Mouse (Mus musculus): ENCODE data around the gene Slc6a20b. TPM values are rescaled to one million over a fixed set of nuclear protein-coding genes. Genes with fewer than 3 reads are reported as not detected.

Gene Slc6a20b
- total RNA-seq, 2 experiments from 2014 or later: 0.37 to 0.52 TPM

DNA sequence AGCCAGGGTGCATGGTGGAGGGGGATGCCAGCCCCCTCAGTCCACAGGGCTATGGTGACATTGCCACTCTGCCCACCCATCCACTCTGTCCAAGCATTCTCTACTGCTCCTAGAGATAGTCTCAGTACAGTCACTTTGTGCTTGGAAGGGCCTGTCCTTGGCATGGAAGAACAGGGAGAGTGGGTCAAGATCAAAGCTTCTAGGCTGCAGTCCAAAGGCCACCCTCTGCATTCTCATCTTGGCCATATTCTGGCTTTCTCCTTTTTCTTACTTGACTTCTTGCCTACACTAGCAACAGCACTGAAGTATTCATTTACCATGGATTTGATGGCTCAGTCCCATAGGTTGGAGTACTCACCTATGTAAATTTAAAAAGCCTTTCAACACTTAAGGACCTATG lies 5.9 kb upstream of the Slc6a20b start:
- DNase-seq (ENCODE audit: extremely low spot score in 1 of 2, low spot score in 2 of 2): no peak
- Histone ChIP-seq H3K27ac (no peak overlapping the region), H3K4me3 (no peak overlapping the region)
- no peak for TF ChIP-seq CTCF (IDR thresholded peaks at IDR 0.05)
- intact Hi-C loops (cut with DNase I): no loop called here

- DNase-seq (ENCODE audit: extremely low spot score in 1 of 2, low spot score in 2 of 2): no peak
- Histone ChIP-seq H3K27ac (no peak overlapping the region), H3K4me3 (no peak overlapping the region)
- no peak for TF ChIP-seq CTCF (IDR thresholded peaks at IDR 0.05)
- intact Hi-C loops (cut with DNase I): no loop called here
Measured at GRCm38 (mm10) chr9:123636771-123637170, 4.4 kb upstream of the Slc6a20b start.

DNA sequence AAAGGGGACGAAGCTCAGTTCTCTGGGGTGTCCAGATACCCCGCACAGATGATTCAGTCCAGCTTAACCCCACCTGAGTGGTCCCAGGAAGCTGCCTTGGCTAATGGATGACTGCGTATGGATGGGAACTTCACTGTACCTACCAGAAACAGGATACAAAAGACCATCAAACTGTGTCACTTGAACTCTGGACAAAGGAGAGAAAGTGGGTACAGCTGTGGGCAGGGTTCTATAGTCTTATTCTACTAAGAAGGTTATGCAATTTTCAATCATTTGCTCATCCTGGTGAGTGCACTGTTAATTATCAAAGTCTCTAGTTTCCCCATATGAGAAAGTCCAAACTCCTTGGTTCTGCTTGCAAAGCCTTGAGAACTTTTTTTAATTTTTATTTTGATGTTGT lies 628 bp upstream of the Slc6a20b start:
- no peak for TF ChIP-seq CTCF (IDR thresholded peaks at IDR 0.05)
- intact Hi-C loops (cut with DNase I): no loop called here
- no peak for DNase-seq (ENCODE audit: extremely low spot score in 1 of 2, low spot score in 2 of 2)

GRCm38 (mm10) chr9:123631666-123632065 lies 699 bp downstream of the Slc6a20b start:
- intact Hi-C loops (cut with DNase I): no loop called here
- no peak for TF ChIP-seq CTCF (IDR thresholded peaks at IDR 0.05)
- DNase-seq (ENCODE audit: extremely low spot score in 1 of 2, low spot score in 2 of 2): no peak
- H3K4me3 ChIP-seq: no peak overlapping the region
- no peak overlapping the region for H3K27ac ChIP-seq

More for the DNA sequence above, 628 bp upstream of the Slc6a20b start:
- Histone ChIP-seq H3K4me3 (no peak overlapping the region), H3K27ac (no peak overlapping the region)

GRCm38 (mm10) chr9:123625821-123626220 lies 6.5 kb downstream of the Slc6a20b start:
- no peak overlapping the region for H3K4me3 ChIP-seq
- intact Hi-C loops (cut with DNase I): no loop called here
- DNase-seq (ENCODE audit: extremely low spot score in 1 of 2, low spot score in 2 of 2): no peak
- no peak overlapping the region for H3K27ac ChIP-seq
- no peak for TF ChIP-seq CTCF (IDR thresholded peaks at IDR 0.05)

GRCm38 (mm10) chr9:123624741-123625140 lies 7.6 kb downstream of the Slc6a20b start:
- H3K4me3 ChIP-seq: no peak overlapping the region
- no peak overlapping the region for H3K27ac ChIP-seq
- TF ChIP-seq CTCF (IDR thresholded peaks at IDR 0.05): no peak
- no peak for DNase-seq (ENCODE audit: extremely low spot score in 1 of 2, low spot score in 2 of 2)
- intact Hi-C loops (cut with DNase I): no loop called here

- intact Hi-C loops (cut with DNase I): no loop called here
- no peak overlapping the region for H3K27ac ChIP-seq
- TF ChIP-seq CTCF (IDR thresholded peaks at IDR 0.05): no peak
- no peak overlapping the region for H3K4me3 ChIP-seq
- no peak for DNase-seq (ENCODE audit: extremely low spot score in 1 of 2, low spot score in 2 of 2)
Measured at GRCm38 (mm10) chr9:123620311-123621098, 11.9 kb downstream of the Slc6a20b start.

DNA sequence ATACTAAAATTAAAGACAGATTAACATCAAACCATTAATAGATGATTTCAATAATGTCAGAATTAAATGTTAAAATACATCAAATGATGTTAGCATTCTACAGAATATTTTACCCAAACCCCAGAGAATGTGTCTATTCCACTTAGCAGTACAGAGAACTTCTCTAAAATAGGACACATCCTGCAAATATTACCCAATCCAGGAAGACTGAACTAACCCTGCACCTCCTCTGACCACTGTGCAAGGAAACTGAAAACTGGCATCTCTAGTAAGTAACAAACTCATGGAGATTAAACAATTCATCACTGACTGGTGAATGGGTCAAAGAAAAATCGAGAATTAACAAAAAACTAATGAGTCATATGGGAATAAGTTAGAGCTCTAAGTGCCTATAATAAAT lies 30.8 kb downstream of the Slc6a20b start:
- no peak overlapping the region for H3K27ac ChIP-seq
- intact Hi-C loops (cut with DNase I): no loop called here
- no peak overlapping the region for H3K4me3 ChIP-seq
- TF ChIP-seq CTCF (IDR thresholded peaks at IDR 0.05): no peak
- no peak for DNase-seq (ENCODE audit: extremely low spot score in 1 of 2, low spot score in 2 of 2)

- TF ChIP-seq CTCF (IDR thresholded peaks at IDR 0.05): no peak
- Histone ChIP-seq H3K4me3 (no peak overlapping the region), H3K27ac (no peak overlapping the region)
- DNase-seq (ENCODE audit: extremely low spot score in 1 of 2, low spot score in 2 of 2): no peak
- intact Hi-C loops (cut with DNase I): no loop called here
Measured at GRCm38 (mm10) chr9:123597376-123597775, 35.0 kb downstream of the Slc6a20b start.

GRCm38 (mm10) chr9:123596910-123597309 lies 35.5 kb downstream of the Slc6a20b start:
- no peak overlapping the region for H3K27ac ChIP-seq
- H3K4me3 ChIP-seq: no peak overlapping the region
- DNase-seq (ENCODE audit: extremely low spot score in 1 of 2, low spot score in 2 of 2): no peak
- TF ChIP-seq CTCF (IDR thresholded peaks at IDR 0.05): no peak
- intact Hi-C loops (cut with DNase I): no loop called here

- Histone ChIP-seq H3K4me3 (no peak overlapping the region), H3K27ac (no peak overlapping the region)
- intact Hi-C loops (cut with DNase I): no loop called here
- no peak for TF ChIP-seq CTCF (IDR thresholded peaks at IDR 0.05)
- no peak for DNase-seq (ENCODE audit: extremely low spot score in 1 of 2, low spot score in 2 of 2)
Measured at GRCm38 (mm10) chr9:123595194-123595593, 37.2 kb downstream of the Slc6a20b start.

DNA sequence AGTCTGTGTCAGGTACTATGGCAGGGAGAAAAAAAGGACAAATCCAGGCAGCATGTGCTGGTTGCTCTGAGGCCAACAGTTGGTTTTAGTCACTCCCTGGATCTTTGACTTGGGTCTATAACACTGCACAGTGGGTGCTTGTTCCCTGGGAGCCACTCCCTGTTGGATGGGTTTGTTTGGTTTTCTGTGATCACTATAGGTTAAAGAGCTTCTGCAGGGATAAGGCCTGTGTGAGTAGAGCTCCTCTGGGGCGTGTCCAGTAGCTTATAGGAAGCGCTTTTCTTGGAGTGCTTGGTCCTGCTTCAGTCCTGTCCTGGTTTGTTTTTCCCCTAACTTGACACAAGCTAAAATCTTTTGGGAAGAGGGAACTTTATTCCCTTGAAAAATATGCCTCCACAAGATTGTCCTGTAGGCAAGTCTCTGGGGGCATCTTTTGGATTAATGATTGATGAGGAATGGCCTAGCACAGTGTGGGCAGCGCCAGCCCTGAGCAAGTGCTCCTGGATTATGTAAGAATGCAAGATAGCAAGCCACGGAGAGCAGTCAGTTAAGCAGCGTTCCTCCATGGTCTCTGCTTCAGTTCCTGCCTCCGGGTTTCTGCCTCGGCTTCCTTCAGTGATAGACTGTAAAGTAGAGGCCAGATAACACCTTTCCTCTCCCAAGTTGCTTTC lies 43.0 kb downstream of the Slc6a20b start:
- H3K27ac ChIP-seq: no peak overlapping the region
- intact Hi-C loops (cut with DNase I): no loop called here
- no peak for DNase-seq (ENCODE audit: extremely low spot score in 1 of 2, low spot score in 2 of 2)
- TF ChIP-seq CTCF (IDR thresholded peaks at IDR 0.05): no peak
- no peak overlapping the region for H3K4me3 ChIP-seq
